Mouse (Mus musculus) bone marrow macrophage, adult 2 months (primary cell): ENCODE measurements around the gene Hmgcs1.
"Not testable (repeated sequence)": the region's sequence is repeated elsewhere in the genome, so short reads cannot be mapped to it uniquely, and the experiment has no call there.

Source experiments
- CTCF ChIP-seq: IDR thresholded peaks from 2 replicates; pipeline ENCODE4 v1.5.1; 2012; ENCODE audit warnings: low read depth, mild to moderate bottlenecking, low read length, moderate library complexity
- POLR2A ChIP-seq: IDR thresholded peaks from 2 replicates; pipeline ENCODE4 v1.6.1; 2012; ENCODE audit warnings: mild to moderate bottlenecking, low read depth, low read length, borderline replicate concordance

DNA sequence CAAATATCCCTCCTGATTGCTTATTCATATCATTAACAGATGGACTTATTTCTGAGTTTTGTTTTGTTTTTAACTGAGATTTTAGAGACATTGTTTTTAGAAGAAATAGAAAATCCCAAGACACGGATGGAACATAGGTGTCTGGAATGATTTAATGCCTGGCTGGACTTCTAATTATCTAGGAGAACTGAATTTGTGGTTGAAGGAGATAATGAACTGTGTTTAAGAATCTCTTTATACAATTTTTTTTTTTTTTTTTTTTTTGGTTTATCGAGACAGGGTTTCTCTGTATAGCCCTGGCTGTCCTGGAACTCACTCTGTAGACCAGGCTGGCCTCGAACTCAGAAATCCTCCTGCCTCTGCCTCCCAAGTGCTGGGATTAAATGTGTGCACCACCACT lies 1.8 kb downstream of the Hmgcs1 start:
- not testable (repeated sequence) for TF ChIP-seq CTCF, POLR2A
